Mouse (Mus musculus) intestine, embryonic 15.5 days (tissue): ENCODE data around the gene Tspan2. TPM values are rescaled to one million over a fixed set of nuclear protein-coding genes. Genes with fewer than 3 reads are reported as not detected.

Experiments
- ATAC-seq: fragments of 200-750 bp; cut with Nextera tagmentation; 2 replicates; pipeline ENCODE4 v1.8.0; 2017; ENCODE audit warnings: moderate TSS enrichment, moderate library complexity
- H3K27ac ChIP-seq: fragments of 300-500 bp; sonication (generic); 2 replicates; pipeline ENCODE4 v1.5.1; 2015; ENCODE audit warnings: mild to moderate bottlenecking, inconsistent platforms
- H3K27me3 ChIP-seq: fragments of 300-500 bp; sonication (generic); replicated peaks from 2 replicates; pipeline ENCODE4 v1.6.1; 2015; ENCODE audit warnings: inconsistent platforms
- H3K36me3 ChIP-seq: fragments of 300-500 bp; sonication (generic); 2 replicates; pipeline ENCODE4 v1.6.1; 2015; ENCODE audit warnings: inconsistent platforms
- H3K4me1 ChIP-seq: fragments of 300-500 bp; sonication (generic); replicated peaks from 2 replicates; pipeline ENCODE4 v1.6.1; 2015; ENCODE audit warnings: inconsistent platforms
- H3K4me2 ChIP-seq: fragments of 300-500 bp; sonication (generic); replicated peaks from 2 replicates; pipeline ENCODE4 v1.6.1; 2015; ENCODE audit warnings: mild to moderate bottlenecking, inconsistent platforms
- H3K4me3 ChIP-seq: fragments of 300-500 bp; sonication (generic); replicated peaks from 2 replicates; pipeline ENCODE4 v1.5.1; 2015; ENCODE audit warnings: inconsistent platforms
- H3K9ac ChIP-seq: fragments of 300-500 bp; sonication (generic); 2 replicates; pipeline ENCODE4 v1.6.1; 2015; ENCODE audit warnings: inconsistent platforms
- H3K9me3 ChIP-seq: fragments of 300-500 bp; sonication (generic); 2 replicates; pipeline ENCODE4 v1.6.1; 2016; ENCODE audit warnings: inconsistent platforms
- WGBS: fragments of 180-500 bp; shearing (Covaris S2); methylation state at CpG from one replicate; pipeline ENCODE4 v1.1.7; 2015; 5-methylcytosine and 5-hydroxymethylcytosine counted together
- polyA plus RNA-seq: library from polyadenylated mRNA; unstranded; fragments of >200 nt; fragmentation: Nextera tagmentation; extraction: Ambion mirVana; gene quantifications from 2 replicates; pipeline ENCODE4 v1.2.1, GENCODE M21; 2015

Gene Tspan2
- polyA plus RNA-seq, 1 experiment from 2014 or later, result 15.4 TPM

DNA sequence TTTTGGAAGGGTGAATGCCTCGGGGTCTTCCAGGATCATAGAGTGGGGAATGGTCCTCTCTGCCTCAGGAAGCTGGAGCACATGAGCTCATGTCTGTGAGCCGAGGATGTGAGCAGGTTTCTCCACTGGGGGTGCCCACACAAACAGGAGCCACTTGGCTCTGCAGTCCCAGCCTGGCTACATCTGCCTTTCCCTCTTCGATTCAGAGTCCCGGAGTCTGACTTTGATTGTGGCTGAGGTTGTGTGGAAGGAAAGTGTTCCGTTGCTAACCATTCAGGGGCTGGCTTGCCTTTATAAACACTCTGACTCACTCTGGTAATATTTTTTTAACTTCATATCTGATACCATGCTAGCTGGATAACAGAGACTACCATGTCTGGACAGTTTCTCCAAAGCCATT, 18.1 kb downstream of the Tspan2 start:
- H3K27me3 ChIP-seq, result no peaks in the 10 kb centered on the region
- no peaks in the 10 kb centered on the region for H3K36me3 ChIP-seq
- H3K4me1 ChIP-seq, result peaks cover 12% of the 10 kb centered on the region
- H3K9me3 ChIP-seq, result no peaks in the 10 kb centered on the region
- no peak for ATAC-seq
- H3K4me2 ChIP-seq, result no peak overlapping the region
- no peak overlapping the region for H3K4me3 ChIP-seq
- no peak overlapping the region for H3K9ac ChIP-seq
- WGBS, result 69% methylated on average over 5 of the region's 5 CpGs
- no peak overlapping the region for H3K27ac ChIP-seq

DNA sequence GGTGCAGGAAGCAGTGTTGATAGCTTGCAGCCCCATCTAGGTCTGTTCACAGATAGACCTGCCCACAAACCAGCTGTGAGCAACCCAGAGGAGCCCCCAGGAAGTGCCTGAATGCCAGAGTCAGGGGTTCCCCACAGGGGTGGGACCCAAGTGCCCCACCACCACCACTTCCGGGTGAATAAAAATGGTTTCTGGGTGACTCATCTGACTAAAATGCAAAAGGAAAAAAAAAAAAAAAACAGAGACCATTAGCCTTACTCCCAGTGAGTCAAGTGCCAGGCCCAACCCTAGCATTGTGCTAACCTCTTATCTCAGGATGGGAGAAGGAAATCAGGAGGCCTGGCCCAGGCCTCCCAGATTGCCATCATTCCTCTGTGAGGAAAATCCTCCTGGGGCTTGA, 21.5 kb downstream of the Tspan2 start:
- WGBS, result 6% methylated on average over 1 of the region's 1 CpGs
- 0 out of 2 replicates have a peak, but pooled peaks cover 2% of the 10 kb centered on the region for H3K36me3 ChIP-seq
- H3K4me1 ChIP-seq, result peaks cover 12% of the 10 kb centered on the region; the same call in 1 of the 2 replicates
- ATAC-seq, result peak; percentile 85
- H3K27me3 ChIP-seq, result no peaks in the 10 kb centered on the region
- no peak overlapping the region for H3K4me3 ChIP-seq
- no peak overlapping the region for H3K27ac ChIP-seq
- no peaks in the 10 kb centered on the region for H3K9me3 ChIP-seq
- H3K4me2 ChIP-seq, result no peak overlapping the region
- no peak overlapping the region for H3K9ac ChIP-seq

DNA sequence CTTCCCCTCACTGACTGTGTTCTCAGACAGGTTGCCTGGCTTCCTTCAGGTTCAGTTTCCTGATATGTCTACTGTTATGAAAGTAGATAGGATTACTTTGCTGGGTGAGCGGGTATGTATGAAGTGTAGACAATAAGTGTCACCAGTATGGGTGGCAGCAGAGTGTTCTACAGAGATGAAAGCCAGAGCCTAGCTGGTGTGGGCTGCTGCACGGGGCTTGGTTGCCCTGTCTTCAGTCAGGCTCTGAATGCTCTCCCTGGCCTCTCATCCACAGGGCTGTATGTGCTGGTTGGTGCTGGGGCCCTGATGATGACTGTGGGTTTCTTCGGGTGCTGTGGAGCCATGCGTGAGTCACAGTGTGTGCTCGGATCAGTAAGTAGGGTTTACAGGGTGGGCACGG, 22.7 kb downstream of the Tspan2 start:
- H3K4me3 ChIP-seq, result no peak overlapping the region
- H3K4me2 ChIP-seq, result no peak overlapping the region
- H3K9me3 ChIP-seq, result no peaks in the 10 kb centered on the region
- no peak for ATAC-seq
- H3K36me3 ChIP-seq, result 0 out of 2 replicates have a peak, but pooled peaks cover 2% of the 10 kb centered on the region
- H3K4me1 ChIP-seq, result peaks cover 12% of the 10 kb centered on the region; the same call in 1 of the 2 replicates
- no peaks in the 10 kb centered on the region for H3K27me3 ChIP-seq
- WGBS, result 67% methylated on average over 6 of the region's 6 CpGs
- H3K9ac ChIP-seq, result no peak overlapping the region
- no peak overlapping the region for H3K27ac ChIP-seq

DNA sequence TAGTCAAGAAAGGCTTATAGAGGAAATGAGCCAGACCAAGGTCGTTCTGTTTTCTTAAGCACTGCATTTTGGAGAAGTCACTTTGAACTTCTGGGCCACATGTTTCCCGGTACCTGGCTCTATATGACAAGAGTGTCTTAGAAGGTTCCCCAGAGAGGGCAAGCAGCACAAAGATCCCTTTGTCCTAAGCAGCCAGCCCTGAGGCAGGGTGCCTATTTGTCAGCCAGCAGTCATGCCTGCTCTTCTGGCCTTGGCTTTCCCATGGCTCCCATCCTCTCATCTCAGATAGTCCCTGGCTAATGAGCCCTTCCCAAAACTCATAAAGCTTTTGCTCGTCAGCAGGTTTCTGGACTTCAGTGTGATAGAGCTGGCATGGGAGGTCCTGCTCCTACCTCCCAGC, 25.9 kb downstream of the Tspan2 start:
- H3K4me3 ChIP-seq, result no peak overlapping the region
- no peak overlapping the region for H3K4me2 ChIP-seq
- H3K9ac ChIP-seq, result no peak overlapping the region
- peaks cover 15% of the 10 kb centered on the region for H3K4me1 ChIP-seq
- ATAC-seq, result no peak
- WGBS, result 78% methylated on average over 3 of the region's 3 CpGs
- 0 out of 2 replicates have a peak, but pooled peaks cover 2% of the 10 kb centered on the region for H3K36me3 ChIP-seq
- no peak overlapping the region for H3K27ac ChIP-seq
- no peaks in the 10 kb centered on the region for H3K27me3 ChIP-seq
- no peaks in the 10 kb centered on the region for H3K9me3 ChIP-seq

DNA sequence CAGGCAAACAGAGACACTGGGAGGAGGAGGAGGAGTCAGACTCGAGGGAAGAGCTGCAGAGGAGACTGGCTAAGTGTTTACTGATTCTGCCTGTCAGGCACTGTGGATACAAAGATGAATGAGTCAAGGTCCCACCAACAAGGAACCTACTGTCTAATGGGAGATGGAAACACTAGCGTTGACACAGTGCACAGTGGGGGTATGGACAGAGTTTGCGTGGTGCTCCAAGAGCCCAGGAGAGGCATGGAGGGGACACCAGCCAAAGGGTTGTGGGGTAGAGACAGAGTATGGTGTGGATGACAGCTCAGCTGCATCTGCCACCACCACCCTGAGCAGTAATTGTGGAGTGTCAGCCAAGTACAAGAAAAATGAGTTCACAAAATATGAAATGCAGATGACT, 28.1 kb downstream of the Tspan2 start:
- no peak overlapping the region for H3K4me3 ChIP-seq
- H3K27ac ChIP-seq, result no peak overlapping the region
- H3K4me2 ChIP-seq, result no peak overlapping the region
- no peak for ATAC-seq
- no peaks in the 10 kb centered on the region for H3K27me3 ChIP-seq
- WGBS, result 49% methylated on average over 3 of the region's 3 CpGs
- no peaks in the 10 kb centered on the region for H3K9me3 ChIP-seq
- H3K36me3 ChIP-seq, result 0 out of 2 replicates have a peak, but pooled peaks cover 2% of the 10 kb centered on the region
- peaks cover 3% of the 10 kb centered on the region; the same call in 1 of the 2 replicates for H3K4me1 ChIP-seq
- no peak overlapping the region for H3K9ac ChIP-seq

DNA sequence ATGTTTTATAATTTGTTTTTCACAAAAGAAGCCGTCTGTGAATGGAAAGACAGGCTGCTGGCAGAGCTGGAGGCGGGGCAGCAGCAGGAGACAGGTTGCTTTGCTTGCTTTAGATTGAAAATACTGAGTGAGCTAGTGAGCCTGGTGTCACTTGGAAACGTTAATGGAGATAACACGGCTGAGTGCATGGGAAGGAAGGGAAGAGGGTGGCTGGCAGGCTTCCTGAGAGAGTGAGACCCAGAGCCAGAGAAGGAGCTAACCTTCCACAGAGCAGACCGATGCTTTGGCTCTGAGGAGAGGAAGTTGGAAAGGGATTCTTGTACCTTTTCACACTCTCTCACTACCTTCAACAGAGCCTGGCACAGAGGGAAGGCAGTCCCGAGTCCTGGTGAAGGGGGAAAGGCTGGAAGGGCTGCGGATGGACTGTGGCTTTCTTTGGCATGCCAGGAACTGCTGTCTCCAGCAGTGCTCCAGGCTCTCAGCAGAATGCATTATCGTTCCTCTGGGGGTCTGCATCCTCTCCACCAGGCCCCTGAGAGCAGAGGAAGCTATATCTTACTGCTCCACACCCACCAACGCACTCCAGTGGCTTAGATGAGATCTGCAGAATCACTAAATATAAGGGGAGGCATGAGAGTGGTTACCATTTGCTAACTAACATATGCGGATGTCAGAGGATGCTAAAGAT, 29.5 kb downstream of the Tspan2 start:
- ATAC-seq, result peak; percentile 31; the same call in 1 of the 2 replicates
- H3K4me3 ChIP-seq, result no peak overlapping the region
- H3K9me3 ChIP-seq, result no peaks in the 10 kb centered on the region
- H3K4me1 ChIP-seq, result peaks cover 3% of the 10 kb centered on the region; the same call in 1 of the 2 replicates
- WGBS, result 35% methylated on average over 10 of the region's 10 CpGs
- no peak overlapping the region for H3K4me2 ChIP-seq
- H3K27me3 ChIP-seq, result no peaks in the 10 kb centered on the region
- no peak overlapping the region for H3K27ac ChIP-seq
- no peak overlapping the region for H3K9ac ChIP-seq
- H3K36me3 ChIP-seq, result 0 out of 2 replicates have a peak, but pooled peaks cover 2% of the 10 kb centered on the region

DNA sequence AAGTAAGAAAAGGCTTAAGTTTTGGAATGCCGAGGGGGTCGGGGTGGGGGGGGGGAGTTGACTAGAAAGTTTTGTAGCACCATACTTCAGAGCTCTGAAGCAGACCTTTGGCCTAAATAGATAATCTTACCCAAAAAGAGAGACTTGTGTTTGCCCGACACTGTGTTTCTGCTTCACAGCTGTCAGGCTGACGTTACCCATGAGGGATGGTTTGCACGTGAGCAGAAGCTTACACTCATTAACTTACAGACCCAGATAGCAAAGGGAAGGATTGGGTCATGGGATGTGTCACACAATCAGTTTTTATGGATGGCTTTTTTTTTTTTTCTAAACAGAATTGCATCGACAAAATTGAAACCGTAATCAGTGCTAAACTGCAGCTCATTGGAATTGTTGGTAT, 30.5 kb downstream of the Tspan2 start:
- Histone ChIP-seq H3K36me3 (0 out of 2 replicates have a peak, but pooled peaks cover under 1% of the 10 kb centered on the region), H3K9ac (no peak overlapping the region), H3K4me3 (no peak overlapping the region), H3K4me2 (no peak overlapping the region), H3K27me3 (no peaks in the 10 kb centered on the region), H3K9me3 (no peaks in the 10 kb centered on the region), H3K27ac (no peak overlapping the region), H3K4me1 (peaks cover 3% of the 10 kb centered on the region; the same call in 1 of the 2 replicates)
- no peak for ATAC-seq
- WGBS, result 48% methylated on average over 7 of the region's 7 CpGs

DNA sequence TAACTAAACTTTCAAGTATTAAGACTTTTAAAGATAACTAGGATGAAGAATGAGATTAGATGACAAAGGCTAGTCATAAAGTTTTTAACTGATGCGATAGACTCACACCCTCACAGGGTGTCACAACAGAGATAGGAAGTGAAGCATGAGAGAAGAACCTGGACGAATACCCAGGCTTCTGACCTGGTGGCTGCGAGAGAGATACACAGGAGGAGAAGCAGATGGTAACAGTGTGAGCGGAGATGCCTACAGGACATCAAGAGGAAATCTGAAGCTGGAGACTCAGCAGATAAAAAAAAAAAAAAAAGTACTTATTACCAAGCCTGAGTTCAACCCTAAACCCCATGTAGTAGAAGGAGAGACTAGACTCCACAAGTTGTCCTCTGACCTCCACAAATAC, 38.7 kb downstream of the Tspan2 start:
- H3K27me3 ChIP-seq, result no peaks in the 10 kb centered on the region
- no peak for ATAC-seq
- H3K36me3 ChIP-seq, result no peaks in the 10 kb centered on the region
- H3K9ac ChIP-seq, result no peak overlapping the region
- H3K4me1 ChIP-seq, result no peaks in the 10 kb centered on the region
- 80% methylated on average over 4 of the region's 4 CpGs for WGBS
- no peak overlapping the region for H3K4me2 ChIP-seq
- H3K4me3 ChIP-seq, result no peak overlapping the region
- no peaks in the 10 kb centered on the region for H3K9me3 ChIP-seq
- H3K27ac ChIP-seq, result no peak overlapping the region

DNA sequence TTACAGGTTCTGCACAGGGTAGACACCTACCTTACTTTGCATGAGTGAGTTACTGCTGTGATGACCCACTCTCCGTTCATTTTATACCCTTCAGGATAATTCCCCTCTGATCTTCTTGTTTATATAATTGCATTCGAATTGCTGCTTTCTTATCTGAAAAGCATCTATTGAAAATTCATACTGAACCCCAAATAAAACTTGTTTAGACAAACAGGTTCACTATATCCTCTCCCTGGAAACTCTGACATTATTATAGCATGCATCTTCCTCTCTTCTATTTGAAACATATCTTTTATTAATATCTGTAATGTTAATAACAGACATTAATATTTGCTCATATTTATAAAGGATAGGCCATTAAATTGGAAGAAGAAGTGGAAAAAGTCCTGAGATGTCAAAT, 48.3 kb downstream of the Tspan2 start, which contains the start of gene Tshb:
Tshb (minus strand) TSS at position 101 of the 400 bp plus-strand sequence.
- H3K4me2 ChIP-seq, result no peak within 1 kb of the TSS
- ATAC-seq, result no peak
- H3K9me3 ChIP-seq, result no peaks in the 10 kb centered on the region
- H3K27ac ChIP-seq, result no peak within 1 kb of the TSS
- no peaks in the 10 kb centered on the region for H3K4me1 ChIP-seq
- H3K9ac ChIP-seq, result no peak within 1 kb of the TSS
- no peak within 1 kb of the TSS for H3K4me3 ChIP-seq
- no peaks in the 10 kb centered on the region for H3K27me3 ChIP-seq
- 64% methylated on average over 2 of the region's 2 CpGs for WGBS
- no peaks in the 10 kb centered on the region for H3K36me3 ChIP-seq

DNA sequence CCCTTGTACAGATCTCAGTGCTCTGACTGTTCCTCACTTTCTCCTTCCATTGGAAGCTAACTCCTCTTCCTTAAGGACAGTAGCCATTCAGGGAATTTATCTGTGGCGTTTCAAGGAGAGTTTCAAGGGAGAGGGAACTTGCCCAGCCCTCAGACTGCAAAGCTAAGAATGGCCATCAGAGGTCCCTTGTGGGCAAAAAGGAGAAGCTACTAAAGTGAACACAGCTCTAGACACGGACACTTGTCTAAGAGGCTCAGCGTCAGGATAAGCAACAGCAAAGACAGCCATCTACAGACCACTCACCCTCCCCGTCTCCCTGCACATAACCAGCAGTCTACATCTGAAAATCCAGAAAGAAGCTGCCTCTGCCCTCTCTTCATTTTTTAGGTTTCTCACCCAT, 53.0 kb downstream of the Tspan2 start:
- Histone ChIP-seq H3K27ac (no peak overlapping the region), H3K4me2 (no peak overlapping the region), H3K9ac (no peak overlapping the region), H3K4me3 (no peak overlapping the region), H3K36me3 (no peaks in the 10 kb centered on the region), H3K9me3 (no peaks in the 10 kb centered on the region), H3K27me3 (no peaks in the 10 kb centered on the region), H3K4me1 (no peaks in the 10 kb centered on the region)
- 37% methylated on average over 4 of the region's 4 CpGs for WGBS
- no peak for ATAC-seq

DNA sequence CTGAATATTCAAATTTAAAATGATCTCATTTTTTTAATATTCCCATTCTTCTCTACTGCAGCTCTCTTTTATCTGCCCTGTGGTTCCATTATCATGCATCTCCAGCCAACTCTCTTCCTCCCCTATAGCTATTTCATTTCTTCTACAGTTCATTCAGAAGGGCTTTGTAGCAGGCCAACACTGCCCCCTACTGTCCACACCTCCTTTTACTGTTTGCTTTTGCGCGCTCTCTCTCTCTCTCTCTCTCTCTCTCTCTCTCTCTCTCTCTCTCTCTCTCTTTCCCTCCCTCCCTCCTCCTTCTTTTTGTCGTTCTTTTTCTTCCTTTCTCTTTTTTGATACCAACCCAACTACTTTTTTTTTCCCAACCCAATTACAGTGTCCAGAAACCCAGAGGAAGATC, 69.6 kb downstream of the Tspan2 start:
- H3K36me3 ChIP-seq, result no peaks in the 10 kb centered on the region
- no peaks in the 10 kb centered on the region for H3K4me1 ChIP-seq
- H3K4me3 ChIP-seq, result no peak overlapping the region
- no peaks in the 10 kb centered on the region for H3K9me3 ChIP-seq
- H3K27ac ChIP-seq, result no peak overlapping the region
- 4% methylated on average over 3 of the region's 3 CpGs for WGBS
- no peak overlapping the region for H3K4me2 ChIP-seq
- no peaks in the 10 kb centered on the region for H3K27me3 ChIP-seq
- H3K9ac ChIP-seq, result no peak overlapping the region
- ATAC-seq, result no peak

DNA sequence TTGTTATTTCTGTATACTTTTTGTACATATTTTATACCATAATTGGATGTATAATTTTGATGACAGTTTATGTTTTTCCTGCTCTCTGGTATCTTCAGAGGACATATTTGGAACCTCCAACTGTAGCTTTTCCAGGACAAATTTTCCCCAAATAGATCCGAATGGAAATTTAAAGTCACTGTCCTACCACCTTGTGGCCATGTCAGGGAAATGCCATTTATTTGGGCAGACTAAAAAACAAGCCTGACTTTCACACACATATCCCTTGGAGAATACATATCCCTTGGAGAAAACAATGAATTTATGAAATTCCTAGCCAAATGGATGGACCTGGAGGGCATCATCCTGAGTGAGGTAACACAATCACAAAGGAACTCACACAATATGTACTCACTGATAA, 108.1 kb downstream of the Tspan2 start:
- no peak overlapping the region for H3K4me2 ChIP-seq
- no peak for ATAC-seq
- no peaks in the 10 kb centered on the region for H3K4me1 ChIP-seq
- no peak overlapping the region for H3K9ac ChIP-seq
- no peaks in the 10 kb centered on the region for H3K9me3 ChIP-seq
- no peaks in the 10 kb centered on the region for H3K36me3 ChIP-seq
- no peaks in the 10 kb centered on the region for H3K27me3 ChIP-seq
- no peak overlapping the region for H3K27ac ChIP-seq
- H3K4me3 ChIP-seq, result no peak overlapping the region
- 50% methylated on average over 1 of the region's 1 CpGs for WGBS

DNA sequence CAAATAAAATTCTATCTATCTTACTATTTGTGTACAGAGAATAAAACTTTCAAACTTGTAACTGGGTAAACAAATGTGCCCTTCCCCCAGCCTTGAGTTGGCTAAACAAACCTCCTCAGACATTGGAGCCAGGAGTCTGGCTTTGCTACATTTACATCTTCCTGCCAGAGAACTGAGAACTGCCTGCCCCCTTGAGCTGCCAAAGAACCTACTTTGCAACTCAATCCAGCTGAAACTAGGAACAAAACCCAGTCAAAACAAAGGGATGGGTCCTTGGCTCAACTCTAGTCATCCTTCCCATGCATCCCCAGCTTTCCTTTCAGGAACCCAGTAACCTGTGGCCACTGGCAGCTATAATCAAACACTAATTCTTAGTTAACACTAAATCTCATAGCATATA, 114.3 kb downstream of the Tspan2 start:
- Histone ChIP-seq H3K27me3 (no peaks in the 10 kb centered on the region), H3K9ac (no peak overlapping the region), H3K9me3 (no peaks in the 10 kb centered on the region), H3K4me2 (no peak overlapping the region), H3K4me1 (no peaks in the 10 kb centered on the region), H3K27ac (no peak overlapping the region), H3K36me3 (no peaks in the 10 kb centered on the region), H3K4me3 (no peak overlapping the region)
- no peak for ATAC-seq
